ENCODE assay signal across 8 mouse cellular contexts in genomic region chr10:78787566-78788087, GRCm38 (mm10). TPM values are rescaled to one million over a fixed set of nuclear protein-coding genes. Genes with fewer than 3 reads are reported as not detected.
DNase-seq lines count a peak whose midpoint lies in the region; ATAC-seq and TF ChIP-seq lines count a peak whose summit lies in the region.

No protein-coding gene starts in this region.

- 16% methylated on average over 22 of the region's 22 CpGs for WGBS in liver, embryonic 16.5 days (ENCODE audit: insufficient replicate concordance)

- peak overlapping the region; percentile 15 to 55; a peak in 3 of 4 replicates for H3K4me3 ChIP-seq in ES-E14 (ENCODE audit: insufficient read depth in 1 of 2, low read depth in 1 of 2, low read length in 2 of 2, poor library complexity in 1 of 2, severe bottlenecking in 1 of 2)
- peak overlapping the region; percentile 73 for H3K4me3 ChIP-seq in layer of hippocampus, adult 2 months
- H3K4me3 ChIP-seq in liver, embryonic 16.5 days (ENCODE audit: low read depth, low read length): no peak overlapping the region

- no peaks in the 10 kb centered on the region for H3K36me3 ChIP-seq in ES-E14 (ENCODE audit: control insufficient read depth, insufficient read depth, low read length, poor library complexity, severe bottlenecking)
- H3K36me3 ChIP-seq in liver, embryonic 16.5 days (ENCODE audit: control insufficient read depth, insufficient read depth): no peaks in the 10 kb centered on the region

- in situ Hi-C loops in ES-E14 (cut with MboI; ENCODE audit: low sequenced_read_pairs in 2 of 2, unreplicated experiment in 2 of 2): no loop called here

- H3K27ac ChIP-seq in ES-E14 (ENCODE audit: insufficient read depth, low read depth, low read length, poor library complexity, severe bottlenecking): no peak overlapping the region
- peak overlapping the region; percentile 86 for H3K27ac ChIP-seq in layer of hippocampus, adult 2 months
- H3K27ac ChIP-seq in liver, embryonic 16.5 days (ENCODE audit: low read length): no peak overlapping the region

- TF ChIP-seq CTCF in layer of hippocampus, adult 2 months (conservative IDR thresholded peaks at IDR 0.05): no peak; the same call in 1 of the 2 replicates

- peak overlapping the region; percentile 30; the same call in 1 of the 2 replicates for H3K4me2 ChIP-seq in liver, embryonic 16.5 days (ENCODE audit: low read depth, low read length)

- H3K4me1 ChIP-seq in ES-E14 (ENCODE audit: control insufficient read depth in 2 of 2, insufficient read depth in 2 of 2, low read length in 2 of 2, poor library complexity in 1 of 2): peaks cover 0 to 4% of the 10 kb centered on the region in 2 experiments; a peak in 2 of 4 replicates
- no peaks in the 10 kb centered on the region for H3K4me1 ChIP-seq in liver, embryonic 16.5 days (ENCODE audit: control insufficient read depth, low read depth, low read length)

- DNase-seq in ES-E14 (ENCODE audit: low read depth, low spot score): peak; percentile 36
- DNase-seq in cerebellum, postnatal 25 days: peak; percentile 89 to 92
- peak; percentile 82 to 89 for DNase-seq in frontal cortex, postnatal 14 days (ENCODE audit: low spot score in 2 of 2)
- peak; percentile 86 to 92 for DNase-seq in layer of hippocampus, adult 2 months (ENCODE audit: low spot score in 2 of 2)
- DNase-seq in ovary, adult 18-20 months (ENCODE audit: low spot score): peak; percentile 82
- DNase-seq in urinary bladder, postnatal 10 days (ENCODE audit: low spot score): peak; percentile 21

- H3K9me3 ChIP-seq in ES-E14 (ENCODE audit: control insufficient read depth, insufficient read depth, low read depth, low read length): no peaks in the 10 kb centered on the region
- H3K9me3 ChIP-seq in liver, embryonic 16.5 days (replicated peaks; ENCODE audit: control insufficient read depth, low read length): no peaks in the 10 kb centered on the region

- no peaks in the 10 kb centered on the region for H3K27me3 ChIP-seq in liver, embryonic 16.5 days (ENCODE audit: control insufficient read depth, insufficient read depth, low read depth, low read length)

- H3K9ac ChIP-seq in ES-E14 (ENCODE audit: insufficient read depth, low read depth, low read length, poor library complexity, severe bottlenecking): no peak overlapping the region
- no peak overlapping the region for H3K9ac ChIP-seq in liver, embryonic 16.5 days (ENCODE audit: low read depth, low read length)

- ATAC-seq in hematopoietic stem cell, adult 5-6 weeks (replicated peaks in 1 of 2; ENCODE audit: insufficient read depth in 1 of 2, low FRiP score in 2 of 2, low TSS enrichment in 1 of 2, low read depth in 1 of 2, poor library complexity in 2 of 2, severe bottlenecking in 2 of 2): peak; percentile 50 to 62
- no peak for ATAC-seq in liver, embryonic 16.5 days (ENCODE audit: low read depth)

TF ChIP-seq in ES-E14, 5 proteins besides CTCF, POLR2A, EP300 and RAD21:
- no peak for TF ChIP-seq ZNF384 (IDR thresholded peaks at IDR 0.05; ENCODE audit: low read depth, low read length)
- no peak for TF ChIP-seq HCFC1 (IDR thresholded peaks at IDR 0.05; ENCODE audit: borderline replicate concordance, insufficient read depth, low read length)
- TF ChIP-seq MAFK (IDR thresholded peaks at IDR 0.05; ENCODE audit: insufficient read depth, low read depth, low read length): no peak
- TF ChIP-seq CHD2 (IDR thresholded peaks at IDR 0.05; ENCODE audit: low read depth, low read length): no peak
- TF ChIP-seq ZC3H11A (IDR thresholded peaks at IDR 0.05; ENCODE audit: borderline replicate concordance, low read depth, low read length): no peak

RNA-seq across cellular contexts. Expression of gene Slc1a6, which starts 7.3 kb away (rescaled TPM):
- total RNA-seq in ES-E14 (2012; rRNA removed): 1.7 TPM in 2 replicates
- total RNA-seq in hematopoietic stem cell, adult 5-6 weeks (2017): not detected in 2 replicates
- 10 to 100 TPM; 11.0 to 11.5 TPM for total RNA-seq in layer of hippocampus, adult 2 months (2021)
- 0.22 and 0.26 TPM in 2 replicates for polyA plus RNA-seq in liver, embryonic 16.5 days (2015; fragmentation: Nextera tagmentation; extraction: Ambion mirVana)

RNA-seq across cellular contexts. Expression of gene Ccdc105, which starts 34.8 kb away (rescaled TPM):
- total RNA-seq in ES-E14 (2012; rRNA removed): 0.21 and 0.31 TPM in 2 replicates
- not detected in 2 replicates for total RNA-seq in hematopoietic stem cell, adult 5-6 weeks (2017)
- total RNA-seq in layer of hippocampus, adult 2 months (2021): under 1 TPM; 0.81 to 0.84 TPM
- polyA plus RNA-seq in liver, embryonic 16.5 days (2015; fragmentation: Nextera tagmentation; extraction: Ambion mirVana): not detected in 2 replicates

Comparison
In these comparisons a context has a peak if more than half of its experiments do, and no peak if none do; other contexts are left out.
1. DNase-seq: peak in every context shown above with its lines; median percentile 90 in cerebellum, postnatal 25 days; 89 in layer of hippocampus, adult 2 months; 86 in frontal cortex, postnatal 14 days; 82 in ovary, adult 18-20 months; 36 in ES-E14; 21 in urinary bladder, postnatal 10 days.